Mouse (Mus musculus) liver, embryonic 11.5 days (tissue): Measurements from ENCODE around the gene Usf2. TPM values are rescaled to one million over a fixed set of nuclear protein-coding genes. Genes with fewer than 3 reads are reported as not detected.
A peak's percentile ranks its signal among the peaks of the same experiment; 100 is the strongest.

Experiments
- ATAC-seq: fragments of 200-750 bp; cut with Nextera tagmentation; replicated peaks from 2 replicates; pipeline ENCODE4 v1.8.0; 2017; ENCODE audit warnings: moderate number of reproducible peaks, mild to moderate bottlenecking, moderate TSS enrichment, moderate library complexity; ENCODE audit not compliant: low FRiP score
- DNase-seq: peaks from one replicate; pipeline ENCODE4 v3.0.0-alpha.2; 2017; ENCODE audit warnings: low spot score
- H3K27ac ChIP-seq: fragments of 300-500 bp; sonication (generic); 2 replicates; pipeline ENCODE4 v1.5.1; 2014; ENCODE audit warnings: mild to moderate bottlenecking, low read depth, low read length, control low read depth
- H3K27me3 ChIP-seq: fragments of 300-500 bp; sonication (generic); replicated peaks from 2 replicates; pipeline ENCODE4 v1.6.1; 2014; ENCODE audit warnings: low read length, mixed read lengths; ENCODE audit not compliant: control insufficient read depth, insufficient read depth
- H3K36me3 ChIP-seq: fragments of 300-500 bp; sonication (generic); 2 replicates; pipeline ENCODE4 v1.6.1; 2014; ENCODE audit warnings: mild to moderate bottlenecking, low read length, moderate library complexity, mixed read lengths; ENCODE audit not compliant: control insufficient read depth, insufficient read depth
- H3K4me1 ChIP-seq: fragments of 300-500 bp; sonication (generic); replicated peaks from 2 replicates; pipeline ENCODE4 v1.6.1; 2014; ENCODE audit warnings: low read length, mixed read lengths; ENCODE audit not compliant: control insufficient read depth, insufficient read depth
- H3K4me2 ChIP-seq: fragments of 300-500 bp; sonication (generic); 2 replicates; pipeline ENCODE4 v1.6.1; 2014; ENCODE audit warnings: mild to moderate bottlenecking, control low read depth, moderate library complexity
- H3K4me3 ChIP-seq: fragments of 300-500 bp; sonication (generic); 2 replicates; pipeline ENCODE4 v1.5.1; 2014; ENCODE audit warnings: low read depth, low read length, control low read depth
- H3K9ac ChIP-seq: fragments of 300-500 bp; sonication (generic); 2 replicates; pipeline ENCODE4 v1.6.1; 2014; ENCODE audit warnings: low read depth, low read length, control low read depth
- H3K9me3 ChIP-seq: fragments of 300-500 bp; sonication (generic); 2 replicates; pipeline ENCODE4 v1.6.1; 2016; ENCODE audit warnings: low read length, inconsistent platforms, mixed read lengths; ENCODE audit not compliant: control insufficient read depth
- WGBS: fragments of 180-500 bp; shearing (Covaris S2); extraction: QIAGEN DNeasy Blood & Tissue Kit; methylation state at CpG from one replicate; pipeline ENCODE4 v1.1.7; 2014; 5-methylcytosine and 5-hydroxymethylcytosine counted together
- polyA plus RNA-seq: library from polyadenylated mRNA; unstranded; fragments of >200 nt; fragmentation: Nextera tagmentation; extraction: Ambion mirVana; gene quantifications from 2 replicates; pipeline ENCODE4 v1.2.1, GENCODE M21; 2014

Usf2 gene
- polyA plus RNA-seq, 1 experiment from 2014 or later: 19.9 TPM

DNA sequence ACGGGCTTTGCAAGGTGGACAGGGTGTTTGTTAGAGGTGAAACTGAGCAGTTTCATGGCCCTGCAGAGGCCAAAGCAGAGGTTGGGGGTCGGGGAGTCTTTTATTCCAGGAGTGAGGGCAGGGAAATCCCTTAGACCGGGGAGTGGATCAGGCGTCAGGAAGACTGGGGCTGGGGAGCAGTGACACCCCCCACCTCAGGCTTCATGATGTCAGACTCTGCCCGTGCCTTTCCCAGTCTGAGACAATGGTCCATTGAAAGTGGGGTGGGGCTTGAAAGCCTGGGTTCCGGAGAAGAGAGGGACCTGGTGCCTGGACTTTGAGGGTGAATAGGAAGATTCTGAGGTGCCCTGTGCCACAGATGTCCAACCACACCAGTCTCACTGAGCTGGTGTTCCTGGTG, 39.9 kb downstream of the Usf2 start:
- no peaks in the 10 kb centered on the region for H3K9me3 ChIP-seq
- no peak overlapping the region for H3K27ac ChIP-seq
- H3K36me3 ChIP-seq: no peaks in the 10 kb centered on the region
- no peak overlapping the region for H3K9ac ChIP-seq
- WGBS: 38% methylated on average over 6 of the region's 6 CpGs
- no peaks in the 10 kb centered on the region for H3K4me1 ChIP-seq
- no peak for DNase-seq
- no peak overlapping the region for H3K4me3 ChIP-seq
- ATAC-seq: no peak
- H3K4me2 ChIP-seq: no peak overlapping the region
- no peaks in the 10 kb centered on the region for H3K27me3 ChIP-seq

DNA sequence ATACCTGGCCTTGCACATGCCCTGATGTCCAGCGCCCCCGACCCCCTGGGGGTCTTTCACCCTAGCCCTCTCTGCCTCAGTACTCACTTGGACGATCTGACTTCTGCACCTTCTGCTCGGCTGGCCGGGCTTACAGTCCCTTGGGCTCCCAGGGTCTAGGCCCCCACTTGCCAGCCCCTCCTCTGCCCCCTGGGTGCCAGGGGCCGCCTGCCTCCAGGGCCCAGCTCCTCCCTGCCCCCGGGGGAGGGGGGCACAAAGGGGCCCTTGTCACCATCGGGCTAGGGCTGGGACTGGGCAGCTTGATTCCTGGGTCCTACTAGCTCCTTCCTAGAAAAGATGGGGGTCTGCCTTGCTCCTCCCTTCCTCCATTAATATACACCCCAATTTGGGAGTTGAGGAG, 41.9 kb downstream of the Usf2 start, which contains the start of gene Mag:
TSS of gene Mag (minus strand) at position 142 of the 400 bp plus-strand sequence.
- Histone ChIP-seq H3K27me3 (no peaks in the 10 kb centered on the region), H3K4me1 (no peaks in the 10 kb centered on the region), H3K27ac (no peak within 1 kb of the TSS), H3K9ac (no peak within 1 kb of the TSS), H3K4me2 (no peak within 1 kb of the TSS), H3K36me3 (no peaks in the 10 kb centered on the region), H3K9me3 (no peaks in the 10 kb centered on the region), H3K4me3 (no peak within 1 kb of the TSS)
- no peak for DNase-seq
- WGBS: 74% methylated on average over 8 of the region's 8 CpGs
- no peak for ATAC-seq

DNA sequence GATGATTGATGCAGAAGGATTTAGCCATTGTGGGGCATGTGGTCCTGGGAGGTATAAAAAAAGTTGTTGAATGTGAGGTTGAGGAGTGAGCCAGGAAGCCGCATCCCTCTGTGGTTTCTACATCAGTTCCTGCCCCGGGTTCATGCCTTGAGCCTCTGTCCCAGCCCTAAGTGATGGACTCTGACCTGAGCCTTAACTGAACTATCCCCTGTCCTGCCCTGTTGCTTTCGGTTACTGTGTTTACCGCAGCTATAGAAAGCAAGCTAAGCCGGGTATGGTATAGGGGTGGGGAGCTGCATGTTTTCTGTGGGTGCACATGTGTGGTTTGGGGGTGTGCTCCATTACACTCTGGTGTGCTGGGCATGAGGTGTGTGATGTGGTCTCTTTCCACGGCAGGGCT, 46.8 kb downstream of the Usf2 start:
- Histone ChIP-seq H3K9me3 (no peaks in the 10 kb centered on the region), H3K4me2 (no peak overlapping the region), H3K36me3 (no peaks in the 10 kb centered on the region), H3K27me3 (peaks cover 4% of the 10 kb centered on the region; the same call in 1 of the 2 replicates), H3K4me1 (peaks cover 3% of the 10 kb centered on the region; the same call in 1 of the 2 replicates), H3K4me3 (no peak overlapping the region), H3K27ac (no peak overlapping the region), H3K9ac (no peak overlapping the region)
- DNase-seq (no peak), ATAC-seq (peak; percentile 27; the same call in 1 of the 2 replicates)
- 56% methylated on average over 6 of the region's 6 CpGs for WGBS

DNA sequence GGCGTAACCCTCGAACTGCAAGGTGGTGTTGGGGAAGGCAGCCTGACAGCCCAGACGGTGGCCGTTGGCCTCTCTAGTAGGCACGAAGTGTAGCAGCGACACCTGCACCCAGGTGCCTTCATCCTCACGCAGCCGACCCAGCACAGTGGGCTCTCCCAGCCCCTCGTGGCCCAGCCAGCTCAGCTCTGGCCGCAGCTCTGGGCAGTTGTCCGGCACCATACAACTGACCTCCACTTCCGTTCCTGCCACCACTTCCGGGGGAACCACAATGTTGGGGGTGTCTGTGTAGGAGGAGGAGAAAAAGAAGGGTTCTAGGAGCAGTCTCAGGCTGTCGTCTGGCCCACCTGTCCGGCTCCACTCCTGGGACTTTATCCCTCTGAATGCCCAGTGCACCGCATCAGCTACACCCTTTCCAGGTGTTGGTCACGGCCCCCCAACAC, 47.6 kb downstream of the Usf2 start:
- Histone ChIP-seq H3K27me3 (peaks cover 4% of the 10 kb centered on the region; the same call in 1 of the 2 replicates), H3K4me3 (peak overlapping the region; percentile 24; the same call in 1 of the 2 replicates), H3K9ac (no peak overlapping the region), H3K36me3 (no peaks in the 10 kb centered on the region), H3K4me1 (peaks cover 3% of the 10 kb centered on the region; the same call in 1 of the 2 replicates), H3K9me3 (no peaks in the 10 kb centered on the region), H3K27ac (no peak overlapping the region), H3K4me2 (peak overlapping the region; percentile 56)
- 20% methylated on average over 17 of the region's 17 CpGs for WGBS
- DNase-seq (no peak), ATAC-seq (peak; percentile 38; the same call in 1 of the 2 replicates)

DNA sequence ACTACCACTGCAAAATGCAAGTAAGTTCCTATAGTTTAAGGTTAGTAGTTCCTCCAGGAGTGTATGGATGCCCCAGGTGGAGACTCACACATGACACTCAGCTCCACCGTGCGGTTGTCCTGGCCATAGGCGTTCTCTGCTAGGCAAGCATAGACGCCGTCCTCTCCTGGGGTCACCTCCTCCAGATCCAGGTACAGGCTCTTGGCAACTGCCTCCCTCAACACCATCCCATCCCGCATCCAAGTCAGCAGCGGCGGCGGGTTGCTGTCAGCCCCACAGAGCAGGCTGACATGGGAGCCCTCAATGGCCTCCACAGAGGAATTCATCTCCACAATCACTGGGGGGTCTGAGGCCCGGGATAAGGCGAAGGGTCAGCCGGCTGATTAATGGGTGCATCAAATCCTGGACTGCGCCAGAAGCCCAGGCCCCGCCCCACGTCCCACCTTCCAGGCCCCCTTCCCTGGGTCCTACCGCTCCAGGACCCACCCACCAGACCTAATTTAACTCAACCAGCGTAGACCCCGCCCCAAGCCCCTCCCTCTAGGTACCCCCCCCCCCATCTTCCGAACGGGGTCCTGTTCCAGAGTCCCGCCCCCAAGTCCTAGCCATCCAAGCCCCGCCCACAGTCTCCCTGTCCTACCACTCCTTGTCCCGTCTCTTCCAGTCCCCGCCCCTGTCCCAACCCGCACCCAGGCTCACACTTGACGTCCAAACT, 48.2 kb downstream of the Usf2 start:
- Histone ChIP-seq H3K27ac (no peak overlapping the region), H3K36me3 (no peaks in the 10 kb centered on the region), H3K27me3 (peaks cover 4% of the 10 kb centered on the region; the same call in 1 of the 2 replicates), H3K9ac (no peak overlapping the region), H3K4me3 (peak overlapping the region; percentile 24), H3K9me3 (no peaks in the 10 kb centered on the region), H3K4me1 (peaks cover 3% of the 10 kb centered on the region; the same call in 1 of the 2 replicates), H3K4me2 (peak overlapping the region; percentile 56)
- 5% methylated on average over 24 of the region's 26 CpGs for WGBS
- ATAC-seq (peak; percentile 48; the same call in 1 of the 2 replicates), DNase-seq (peak; percentile 39)

DNA sequence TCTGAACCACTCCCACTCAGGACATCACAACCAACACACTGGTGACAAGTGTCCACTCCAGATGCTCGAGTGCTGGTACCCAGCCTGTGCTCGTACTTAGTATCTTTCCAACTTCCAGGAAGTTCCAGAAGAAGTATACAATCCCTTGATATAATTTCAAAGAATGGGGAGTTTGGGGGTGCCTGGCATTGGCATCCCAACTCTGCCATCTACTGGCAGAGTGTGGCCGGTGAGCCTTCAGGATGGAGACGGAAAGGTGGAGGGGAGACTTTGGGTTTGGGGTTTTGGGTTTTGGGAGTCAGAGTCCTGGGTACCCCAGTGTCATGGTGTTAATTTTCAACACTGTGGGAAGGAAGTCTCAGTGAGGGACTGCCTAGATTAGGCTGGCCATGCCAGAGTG, 52.6 kb downstream of the Usf2 start:
- DNase-seq (no peak), ATAC-seq (no peak)
- Histone ChIP-seq H3K9ac (no peak overlapping the region), H3K4me3 (no peak overlapping the region), H3K9me3 (no peaks in the 10 kb centered on the region), H3K27ac (no peak overlapping the region), H3K27me3 (peaks cover 4% of the 10 kb centered on the region; the same call in 1 of the 2 replicates), H3K4me2 (no peak overlapping the region), H3K36me3 (no peaks in the 10 kb centered on the region), H3K4me1 (peaks cover 3% of the 10 kb centered on the region; the same call in 1 of the 2 replicates)
- 37% methylated on average over 4 of the region's 4 CpGs for WGBS

Other genes starting within 250 kb of the Usf2 start
- gene Atp4a, start 244.6 kb downstream of the Usf2 start, polyA plus RNA-seq: 1.5 and 1.9 TPM in 2 replicates
- gene Tmem147, start 227.3 kb downstream of the Usf2 start, polyA plus RNA-seq: 168 and 181 TPM in 2 replicates
- 0.31 and 0.44 TPM in 2 replicates for gene Gapdhs, start 213.1 kb downstream of the Usf2 start, polyA plus RNA-seq
- gene Sbsn, start 205.3 kb downstream of the Usf2 start, polyA plus RNA-seq: 0.07 and 0.21 TPM in 2 replicates
- gene Dmkn, start 193.0 kb downstream of the Usf2 start, polyA plus RNA-seq: not detected in 2 replicates
- not detected in 2 replicates for gene Krtdap, start 168.9 kb downstream of the Usf2 start, polyA plus RNA-seq
- gene Ffar2, start 133.0 kb downstream of the Usf2 start, polyA plus RNA-seq: 0.36 and 0.47 TPM in 2 replicates
- gene Ffar3, start 100.6 kb downstream of the Usf2 start, polyA plus RNA-seq: not detected in 2 replicates
- gene Ffar1, start 95.2 kb downstream of the Usf2 start, polyA plus RNA-seq: not detected in 2 replicates
- 0.07 TPM in 1 of 2 replicates, not detected in the other for gene Cd22, start 76.5 kb downstream of the Usf2 start, polyA plus RNA-seq
- 0.08 and 0.23 TPM in 2 replicates for gene Mag, start 41.9 kb downstream of the Usf2 start, polyA plus RNA-seq
- gene Hamp2, start 32.1 kb downstream of the Usf2 start, polyA plus RNA-seq: not detected in 2 replicates
- not detected in 2 replicates for gene Hamp, start 12.8 kb downstream of the Usf2 start, polyA plus RNA-seq
- 39.7 and 43.0 TPM in 2 replicates for gene Lsr, start 16.7 kb upstream of the Usf2 start, polyA plus RNA-seq
- gene Fam187b, start 17.0 kb upstream of the Usf2 start, polyA plus RNA-seq: 3.2 and 4.1 TPM in 2 replicates
- 28.1 and 31.1 TPM in 2 replicates for gene Fxyd5, start 85.7 kb upstream of the Usf2 start, polyA plus RNA-seq
- 1.9 and 2.6 TPM in 2 replicates for gene Fxyd7, start 94.7 kb upstream of the Usf2 start, polyA plus RNA-seq
- gene Fxyd1, start 100.4 kb upstream of the Usf2 start, polyA plus RNA-seq: 23.5 and 35.8 TPM in 2 replicates
- gene Lgi4, start 102.5 kb upstream of the Usf2 start, polyA plus RNA-seq: 0.30 and 0.45 TPM in 2 replicates
- 1.2 and 1.7 TPM in 2 replicates for gene Fxyd3, start 119.9 kb upstream of the Usf2 start, polyA plus RNA-seq
- 36.6 and 38.3 TPM in 2 replicates for gene Hpn, start 158.5 kb upstream of the Usf2 start, polyA plus RNA-seq
- gene Scn1b, start 170.2 kb upstream of the Usf2 start, polyA plus RNA-seq: 0.57 and 1.0 TPM in 2 replicates
- gene Gramd1a, start 199.1 kb upstream of the Usf2 start, polyA plus RNA-seq: 40.9 and 47.6 TPM in 2 replicates